1 mouse cellular context compared by ENCODE assay signal in the genomic region with DNA sequence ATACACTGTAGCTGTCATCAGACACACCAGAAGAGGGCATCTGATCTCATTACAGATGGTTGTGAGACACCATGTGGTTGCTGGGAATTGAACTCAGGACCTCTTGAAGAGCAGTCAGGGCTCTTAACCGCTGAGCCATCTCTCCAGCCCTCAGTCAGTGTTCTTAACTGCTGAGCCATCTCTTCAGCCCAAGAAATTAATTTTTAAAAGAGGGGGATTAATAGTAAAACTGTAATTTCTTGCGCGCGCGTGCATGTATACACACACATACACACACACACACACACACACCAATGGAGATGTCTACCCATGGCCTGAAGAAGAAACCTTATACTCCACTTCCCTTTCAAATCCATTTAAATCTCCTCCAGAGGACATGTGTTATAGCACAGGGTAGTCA. TPM values are rescaled to one million over a fixed set of nuclear protein-coding genes. Genes with fewer than 3 reads are reported as not detected.
"Had no signal": no experiment of that assay in that cellular context is flagged by ENCODE, and none has a peak within 500 bp of the region (broad histone marks: within the 10 kb centered on the region; RNA-seq: fewer than 3 reads in every experiment).

No protein-coding gene starts in this region.

RNA-seq across cellular contexts. Expression of gene Prrt4, which starts 18.1 kb away (rescaled TPM):
- polyA plus RNA-seq: inflammation-experienced regulatory T-cells, adult 6 months had no signal
